Mouse (Mus musculus): ENCODE results near the gene Nxf1. TPM values are rescaled to one million over a fixed set of nuclear protein-coding genes. Genes with fewer than 3 reads are reported as not detected.
"Not testable (repeated sequence)": the region's sequence is repeated elsewhere in the genome, so short reads cannot be mapped to it uniquely, and the experiment has no call there.

The Nxf1 gene
- polyA plus RNA-seq, 1 experiment from 2014 or later = 120 TPM

DNA sequence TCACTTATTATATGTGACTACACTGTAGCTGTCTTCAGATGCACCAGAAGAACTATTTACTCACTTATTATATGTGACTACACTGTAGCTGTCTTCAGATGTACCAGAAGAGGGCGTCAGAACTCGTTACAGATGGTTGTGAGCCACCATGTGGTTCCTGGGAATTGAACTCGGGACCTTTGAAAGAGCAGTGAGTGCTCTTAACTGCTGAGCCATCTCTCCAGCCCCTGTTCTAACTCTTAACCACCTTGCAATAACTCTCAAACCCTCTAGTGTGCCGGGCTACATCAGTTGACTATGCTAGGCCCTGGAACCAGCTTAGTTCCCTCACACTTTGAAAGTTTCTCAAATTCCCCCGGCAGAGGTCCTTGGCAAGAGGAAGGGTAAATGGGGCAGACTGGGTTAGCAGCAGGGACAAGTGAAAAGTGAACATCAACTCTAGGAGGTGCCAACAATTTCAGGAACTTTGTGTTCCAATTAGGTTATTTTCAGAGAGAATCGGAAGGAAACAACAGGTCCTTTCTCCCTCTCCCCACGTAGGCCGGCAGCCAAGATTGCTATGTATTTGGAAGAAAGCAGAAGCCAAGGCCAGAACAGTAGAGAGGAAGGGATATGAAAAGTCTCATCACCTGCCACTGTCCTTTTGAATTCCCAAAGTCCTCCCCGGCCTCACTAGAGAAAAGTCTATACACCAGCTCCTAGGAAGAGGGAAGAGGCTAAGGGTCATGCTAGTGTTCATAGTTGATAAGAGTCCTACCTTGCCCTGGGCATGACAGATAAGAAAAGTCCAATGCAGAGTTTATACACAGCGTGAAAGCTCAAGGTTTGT, 42.0 kb upstream of the Nxf1 start:
- WGBS = 73% methylated on average over 10 of the region's 10 CpGs
- H3K27ac ChIP-seq (ENCODE audit: low read depth, low read length) = no peak overlapping the region
- no peak overlapping the region for H3K4me3 ChIP-seq (ENCODE audit: low read length)
- no peaks in the 10 kb centered on the region for H3K27me3 ChIP-seq (replicated peaks; ENCODE audit: control insufficient read depth, insufficient read depth, low read length)
- no peaks in the 10 kb centered on the region for H3K9me3 ChIP-seq (ENCODE audit: control insufficient read depth, low read length)
- no peak overlapping the region for H3K9ac ChIP-seq (ENCODE audit: low read depth, low read length)
- peaks cover 23% of the 10 kb centered on the region for H3K4me1 ChIP-seq (ENCODE audit: control insufficient read depth, insufficient read depth, low read depth, low read length)
- no peak overlapping the region for H3K4me2 ChIP-seq (ENCODE audit: low read length)
- peaks cover 7% of the 10 kb centered on the region for H3K36me3 ChIP-seq (ENCODE audit: control insufficient read depth, insufficient read depth, low read length)
- ATAC-seq = no peak

GRCm38 (mm10) chr19:8715868-8716766, 40.8 kb upstream of the Nxf1 start:
- Histone ChIP-seq H3K4me3 (ENCODE audit: low read length) (no peak overlapping the region), H3K9me3 (ENCODE audit: control insufficient read depth, low read length) (no peaks in the 10 kb centered on the region), H3K4me2 (ENCODE audit: low read length) (no peak overlapping the region), H3K4me1 (ENCODE audit: control insufficient read depth, insufficient read depth, low read depth, low read length) (peaks cover 18% of the 10 kb centered on the region), H3K9ac (ENCODE audit: low read depth, low read length) (no peak overlapping the region), H3K27ac (ENCODE audit: low read depth, low read length) (no peak overlapping the region), H3K27me3 (replicated peaks; ENCODE audit: control insufficient read depth, insufficient read depth, low read length) (no peaks in the 10 kb centered on the region), H3K36me3 (ENCODE audit: control insufficient read depth, insufficient read depth, low read length) (peaks cover 5% of the 10 kb centered on the region; the same call in 1 of the 2 replicates)
- 62% methylated on average over 10 of the region's 10 CpGs for WGBS
- ATAC-seq = no peak

DNA sequence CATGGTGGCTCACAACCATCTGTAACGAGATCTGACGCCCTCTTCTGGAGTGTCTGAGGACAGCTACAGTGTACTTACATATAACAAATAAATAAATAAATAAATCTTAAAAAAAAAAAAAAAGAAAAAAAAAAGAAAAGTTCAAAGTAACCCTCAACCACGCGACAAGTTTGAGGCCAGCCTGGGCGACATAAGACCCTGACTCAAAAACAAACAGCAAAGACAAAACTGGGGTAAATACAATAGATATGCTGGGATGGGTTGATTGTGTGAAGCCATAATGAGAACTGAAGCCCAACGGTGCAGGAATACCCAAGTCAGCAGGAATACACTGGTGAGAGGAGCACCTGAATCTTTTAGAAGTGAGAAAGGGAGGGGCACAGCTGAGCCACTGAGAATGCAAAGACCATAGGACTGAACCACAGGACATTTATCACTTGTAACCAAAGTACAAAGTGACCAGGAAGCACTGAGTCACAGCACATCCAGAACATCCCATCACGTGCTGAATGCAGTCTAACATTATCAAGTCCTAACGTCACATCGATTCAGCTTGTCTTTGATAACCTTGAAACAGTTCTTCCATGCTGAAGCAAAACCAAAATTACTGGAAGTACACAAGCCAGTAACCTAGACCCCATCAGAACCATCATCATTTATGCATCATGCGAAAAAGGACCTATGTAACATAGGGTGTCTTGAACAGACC, 40.0 kb upstream of the Nxf1 start:
- Histone ChIP-seq H3K4me2 (ENCODE audit: low read length) (no peak overlapping the region), H3K4me3 (ENCODE audit: low read length) (no peak overlapping the region), H3K27me3 (replicated peaks; ENCODE audit: control insufficient read depth, insufficient read depth, low read length) (no peaks in the 10 kb centered on the region), H3K9ac (ENCODE audit: low read depth, low read length) (no peak overlapping the region), H3K36me3 (ENCODE audit: control insufficient read depth, insufficient read depth, low read length) (peaks cover 3% of the 10 kb centered on the region; the same call in 1 of the 2 replicates), H3K27ac (ENCODE audit: low read depth, low read length) (no peak overlapping the region), H3K4me1 (ENCODE audit: control insufficient read depth, insufficient read depth, low read depth, low read length) (peaks cover 19% of the 10 kb centered on the region), H3K9me3 (ENCODE audit: control insufficient read depth, low read length) (no peaks in the 10 kb centered on the region)
- 71% methylated on average over 8 of the region's 10 CpGs for WGBS
- no peak for ATAC-seq

- 66% methylated on average over 3 of the region's 3 CpGs for WGBS
- Histone ChIP-seq H3K27ac (ENCODE audit: low read depth, low read length) (no peak overlapping the region), H3K9ac (ENCODE audit: low read depth, low read length) (no peak overlapping the region), H3K27me3 (replicated peaks; ENCODE audit: control insufficient read depth, insufficient read depth, low read length) (no peaks in the 10 kb centered on the region), H3K36me3 (ENCODE audit: control insufficient read depth, insufficient read depth, low read length) (peaks cover 2% of the 10 kb centered on the region; the same call in 1 of the 2 replicates), H3K4me2 (ENCODE audit: low read length) (no peak overlapping the region), H3K4me3 (ENCODE audit: low read length) (no peak overlapping the region), H3K4me1 (ENCODE audit: control insufficient read depth, insufficient read depth, low read depth, low read length) (peaks cover 20% of the 10 kb centered on the region), H3K9me3 (ENCODE audit: control insufficient read depth, low read length) (no peaks in the 10 kb centered on the region)
- ATAC-seq = no peak
These were observed 38.5 kb upstream of the Nxf1 start for GRCm38 (mm10) chr19:8718357-8718756.

DNA sequence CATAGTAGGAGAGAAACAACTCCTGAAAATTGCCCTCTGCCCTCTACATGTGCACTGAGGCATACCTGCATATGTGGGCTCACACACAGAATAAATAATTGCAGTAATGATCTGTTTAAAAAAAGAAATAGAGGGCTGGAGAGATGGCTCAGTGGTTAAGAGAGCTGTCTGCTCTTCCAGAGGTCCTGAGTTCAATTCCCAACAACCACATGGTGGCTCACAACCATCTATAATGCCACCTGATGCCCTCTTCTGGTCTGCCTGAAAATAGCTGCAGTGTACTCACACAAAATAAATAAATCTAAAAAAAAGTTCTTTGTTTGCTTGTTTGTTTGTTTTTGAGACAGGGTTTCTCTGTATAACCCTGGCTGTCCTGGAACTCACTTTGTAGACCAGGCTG, 37.8 kb upstream of the Nxf1 start:
- H3K36me3 ChIP-seq (ENCODE audit: control insufficient read depth, insufficient read depth, low read length); H3K9me3 ChIP-seq (ENCODE audit: control insufficient read depth, low read length); H3K4me3 ChIP-seq (ENCODE audit: low read length); H3K9ac ChIP-seq (ENCODE audit: low read depth, low read length); H3K4me2 ChIP-seq (ENCODE audit: low read length); H3K27me3 ChIP-seq (replicated peaks; ENCODE audit: control insufficient read depth, insufficient read depth, low read length); ATAC-seq; H3K27ac ChIP-seq (ENCODE audit: low read depth, low read length): not testable (repeated sequence)
- peaks cover 17% of the 10 kb centered on the region for H3K4me1 ChIP-seq (ENCODE audit: control insufficient read depth, insufficient read depth, low read depth, low read length)

DNA sequence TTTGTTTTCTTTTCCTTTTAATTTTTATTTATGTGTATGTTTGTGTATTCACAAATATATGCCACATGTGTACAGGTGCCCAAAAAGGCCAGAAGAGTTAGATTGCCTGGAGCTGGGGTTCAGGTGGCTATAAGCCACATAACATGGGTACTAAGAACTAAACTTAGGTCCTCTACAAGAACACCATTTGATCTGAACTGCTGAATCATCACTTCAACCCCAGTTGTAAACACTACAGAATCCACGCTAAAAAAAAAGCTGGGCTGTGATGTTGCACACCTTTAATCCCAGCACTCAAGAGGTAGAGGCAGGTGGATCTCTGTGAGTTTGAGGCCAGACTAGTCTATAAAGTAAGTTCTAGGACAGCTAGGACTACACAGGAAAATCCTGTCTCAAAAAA, 35.5 kb upstream of the Nxf1 start:
- Histone ChIP-seq H3K36me3 (ENCODE audit: control insufficient read depth, insufficient read depth, low read length) (peaks cover 18% of the 10 kb centered on the region), H3K4me2 (ENCODE audit: low read length) (peak overlapping the region; percentile 58), H3K9me3 (ENCODE audit: control insufficient read depth, low read length) (no peaks in the 10 kb centered on the region), H3K4me3 (ENCODE audit: low read length) (peak overlapping the region; percentile 84), H3K9ac (ENCODE audit: low read depth, low read length) (peak overlapping the region; percentile 43), H3K4me1 (ENCODE audit: control insufficient read depth, insufficient read depth, low read depth, low read length) (peaks cover 31% of the 10 kb centered on the region), H3K27ac (ENCODE audit: low read depth, low read length) (no peak overlapping the region), H3K27me3 (replicated peaks; ENCODE audit: control insufficient read depth, insufficient read depth, low read length) (no peaks in the 10 kb centered on the region)
- WGBS = 85% methylated on average over 1 of the region's 1 CpGs
- ATAC-seq = no peak

DNA sequence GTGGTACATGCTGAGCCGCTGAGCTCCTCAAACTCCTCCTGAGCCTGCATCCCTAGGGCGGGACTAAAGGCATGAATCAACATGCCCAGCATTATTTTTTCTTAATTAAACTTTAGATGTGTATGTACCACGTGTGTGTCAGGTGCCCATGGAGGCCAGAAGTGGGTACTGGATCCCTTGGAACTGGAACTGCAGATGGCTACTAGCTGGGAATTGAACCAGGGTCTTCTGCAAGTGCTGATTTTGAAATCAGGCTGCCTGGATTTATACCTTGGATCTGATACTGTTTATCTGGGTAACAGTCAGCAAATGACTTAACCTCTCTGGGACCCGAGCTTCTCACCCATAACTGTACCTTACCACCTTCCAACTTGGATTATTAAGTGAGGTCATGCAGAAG, 34.9 kb upstream of the Nxf1 start:
- Histone ChIP-seq H3K36me3 (ENCODE audit: control insufficient read depth, insufficient read depth, low read length) (peaks cover 22% of the 10 kb centered on the region), H3K9me3 (ENCODE audit: control insufficient read depth, low read length) (no peaks in the 10 kb centered on the region), H3K4me1 (ENCODE audit: control insufficient read depth, insufficient read depth, low read depth, low read length) (peaks cover 31% of the 10 kb centered on the region), H3K4me2 (ENCODE audit: low read length) (peak overlapping the region; percentile 58), H3K9ac (ENCODE audit: low read depth, low read length) (peak overlapping the region; percentile 91), H3K27ac (ENCODE audit: low read depth, low read length) (0 out of 2 replicates have a peak overlapping the region, but pooled peaks have one; percentile 39), H3K27me3 (replicated peaks; ENCODE audit: control insufficient read depth, insufficient read depth, low read length) (no peaks in the 10 kb centered on the region), H3K4me3 (ENCODE audit: low read length) (peak overlapping the region; percentile 84)
- WGBS = 60% methylated on average over 4 of the region's 4 CpGs
- no peak for ATAC-seq

- Histone ChIP-seq H3K36me3 (ENCODE audit: control insufficient read depth, insufficient read depth, low read length) (peaks cover 22% of the 10 kb centered on the region), H3K27ac (ENCODE audit: low read depth, low read length) (peak overlapping the region; percentile 95), H3K9me3 (ENCODE audit: control insufficient read depth, low read length) (no peaks in the 10 kb centered on the region), H3K9ac (ENCODE audit: low read depth, low read length) (peak overlapping the region; percentile 91), H3K4me3 (ENCODE audit: low read length) (peak overlapping the region; percentile 84), H3K27me3 (replicated peaks; ENCODE audit: control insufficient read depth, insufficient read depth, low read length) (no peaks in the 10 kb centered on the region), H3K4me1 (ENCODE audit: control insufficient read depth, insufficient read depth, low read depth, low read length) (peaks cover 31% of the 10 kb centered on the region), H3K4me2 (ENCODE audit: low read length) (peak overlapping the region; percentile 58)
- ATAC-seq = peak; percentile 9
- 2% methylated on average over 5 of the region's 5 CpGs for WGBS
These were observed 34.3 kb upstream of the Nxf1 start for GRCm38 (mm10) chr19:8722559-8722906.
